Mouse (Mus musculus): ENCODE results near the gene Xpo5.

- TF ChIP-seq CHD2 (IDR thresholded peaks at IDR 0.05; ENCODE audit: low read length), result no peak
- no peak for TF ChIP-seq POLR2A (IDR thresholded peaks at IDR 0.05; ENCODE audit: control insufficient read depth in 1 of 2, insufficient read depth in 1 of 2, low read depth in 1 of 2, low read length in 2 of 2, poor library complexity in 1 of 2)
- no peak for TF ChIP-seq EP300 (IDR thresholded peaks at IDR 0.05; ENCODE audit: low read depth in 1 of 2, low read length in 2 of 2)
- no peak for TF ChIP-seq ZC3H11A (IDR thresholded peaks at IDR 0.05; ENCODE audit: low read depth, low read length)
Measured at GRCm38 (mm10) chr17:46274465-46274864, 71.9 kb downstream of the Xpo5 start.

Data from MEL (cell line).